Mouse (Mus musculus): ENCODE measurements around the gene Slc16a3. TPM values are rescaled to one million over a fixed set of nuclear protein-coding genes. Genes with fewer than 3 reads are reported as not detected.

The Slc16a3 gene
- polyA plus RNA-seq, 1 experiment from 2014 or later = 164 TPM

DNA sequence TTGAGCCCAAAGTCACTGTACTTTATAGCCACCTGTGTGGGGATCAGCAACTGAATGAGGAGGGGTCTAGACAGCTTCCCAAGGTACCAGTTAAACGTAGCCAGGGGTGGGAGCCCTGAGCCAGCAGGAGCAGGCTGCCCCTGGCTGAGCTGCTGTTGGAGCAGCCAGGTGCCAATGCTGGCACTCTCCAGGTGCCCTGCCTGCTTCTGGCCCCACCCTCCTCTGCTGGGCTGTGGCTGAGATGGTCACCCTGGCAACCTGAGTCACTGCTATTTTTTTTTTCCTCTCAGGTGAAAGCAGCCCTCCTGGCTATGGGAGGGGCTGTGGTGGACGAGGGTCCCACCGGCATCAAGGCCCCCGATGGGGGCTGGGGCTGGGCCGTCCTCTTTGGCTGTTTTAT is 6.7 kb downstream of the Slc16a3 start:
- no peak overlapping the region for H3K9ac ChIP-seq (ENCODE audit: low read length)
- no peak for ATAC-seq (replicated peaks; ENCODE audit: extremely low read depth, insufficient read depth, low FRiP score)
- H3K4me2 ChIP-seq (ENCODE audit: low read depth, low read length) = no peak overlapping the region
- no peaks in the 10 kb centered on the region for H3K9me3 ChIP-seq (replicated peaks; ENCODE audit: control insufficient read depth, low read length)
- H3K27me3 ChIP-seq (ENCODE audit: control insufficient read depth, insufficient read depth, low read length) = no peaks in the 10 kb centered on the region
- no peak overlapping the region for H3K27ac ChIP-seq (ENCODE audit: low read length)
- WGBS = 67% methylated on average over 5 of the region's 5 CpGs
- H3K4me3 ChIP-seq (ENCODE audit: low read length) = no peak overlapping the region
- H3K4me1 ChIP-seq (ENCODE audit: control insufficient read depth, insufficient read depth, low read length) = peaks cover 63% of the 10 kb centered on the region
- peaks cover 22% of the 10 kb centered on the region for H3K36me3 ChIP-seq (ENCODE audit: control insufficient read depth, insufficient read depth)

DNA sequence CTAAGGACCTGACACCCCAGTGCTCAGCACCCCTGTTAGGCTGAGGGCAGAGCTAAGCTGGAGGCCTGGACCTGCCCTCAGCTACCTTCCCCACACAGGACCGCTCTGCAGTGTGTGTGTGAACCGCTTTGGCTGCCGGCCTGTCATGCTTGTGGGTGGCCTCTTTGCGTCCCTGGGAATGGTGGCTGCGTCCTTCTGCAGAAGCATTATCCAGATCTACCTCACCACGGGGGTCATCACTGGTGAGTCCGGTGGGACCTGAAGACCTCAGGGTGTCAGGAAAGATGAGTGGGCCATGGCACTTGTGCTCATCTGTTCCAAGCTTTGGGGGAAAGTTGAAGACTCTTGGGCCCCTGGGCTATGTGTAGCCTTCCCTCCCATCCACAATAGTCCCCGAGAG is 7.4 kb downstream of the Slc16a3 start:
- Histone ChIP-seq H3K9ac (ENCODE audit: low read length) (no peak overlapping the region), H3K36me3 (ENCODE audit: control insufficient read depth, insufficient read depth) (peaks cover 22% of the 10 kb centered on the region), H3K27me3 (ENCODE audit: control insufficient read depth, insufficient read depth, low read length) (no peaks in the 10 kb centered on the region), H3K4me2 (ENCODE audit: low read depth, low read length) (no peak overlapping the region), H3K9me3 (replicated peaks; ENCODE audit: control insufficient read depth, low read length) (no peaks in the 10 kb centered on the region), H3K27ac (ENCODE audit: low read length) (no peak overlapping the region), H3K4me3 (ENCODE audit: low read length) (no peak overlapping the region), H3K4me1 (ENCODE audit: control insufficient read depth, insufficient read depth, low read length) (peaks cover 58% of the 10 kb centered on the region)
- 87% methylated on average over 8 of the region's 8 CpGs for WGBS
- no peak for ATAC-seq (replicated peaks; ENCODE audit: extremely low read depth, insufficient read depth, low FRiP score)

DNA sequence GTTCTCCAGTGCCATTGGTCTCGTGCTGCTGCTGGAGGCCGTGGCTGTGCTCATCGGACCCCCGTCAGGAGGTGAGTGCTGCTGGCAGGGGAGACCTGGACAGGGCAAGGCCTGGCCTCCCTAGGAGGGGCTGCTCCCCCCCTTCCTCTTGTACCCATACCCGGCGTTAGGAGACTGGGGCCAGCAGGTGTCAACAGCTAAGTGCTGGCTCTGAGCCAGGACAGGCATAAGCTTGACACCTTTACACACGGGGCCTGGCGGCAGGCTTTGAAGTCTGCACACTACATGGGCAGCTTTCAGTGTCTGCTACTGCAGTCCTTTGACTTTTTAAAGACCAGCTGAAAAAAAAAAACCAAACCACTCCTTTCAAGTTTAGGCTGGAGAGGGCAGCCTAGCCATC is 8.8 kb downstream of the Slc16a3 start:
- H3K27me3 ChIP-seq (ENCODE audit: control insufficient read depth, insufficient read depth, low read length) = no peaks in the 10 kb centered on the region
- H3K27ac ChIP-seq (ENCODE audit: low read length) = no peak overlapping the region; the same call in none of the 2 replicates
- peaks cover 29% of the 10 kb centered on the region for H3K36me3 ChIP-seq (ENCODE audit: control insufficient read depth, insufficient read depth)
- 28% methylated on average over 8 of the region's 8 CpGs for WGBS
- H3K9me3 ChIP-seq (replicated peaks; ENCODE audit: control insufficient read depth, low read length) = no peaks in the 10 kb centered on the region
- no peak overlapping the region for H3K4me3 ChIP-seq (ENCODE audit: low read length)
- H3K9ac ChIP-seq (ENCODE audit: low read length) = no peak overlapping the region
- H3K4me2 ChIP-seq (ENCODE audit: low read depth, low read length) = no peak overlapping the region
- ATAC-seq (replicated peaks; ENCODE audit: extremely low read depth, insufficient read depth, low FRiP score) = no peak
- peaks cover 48% of the 10 kb centered on the region for H3K4me1 ChIP-seq (ENCODE audit: control insufficient read depth, insufficient read depth, low read length)

DNA sequence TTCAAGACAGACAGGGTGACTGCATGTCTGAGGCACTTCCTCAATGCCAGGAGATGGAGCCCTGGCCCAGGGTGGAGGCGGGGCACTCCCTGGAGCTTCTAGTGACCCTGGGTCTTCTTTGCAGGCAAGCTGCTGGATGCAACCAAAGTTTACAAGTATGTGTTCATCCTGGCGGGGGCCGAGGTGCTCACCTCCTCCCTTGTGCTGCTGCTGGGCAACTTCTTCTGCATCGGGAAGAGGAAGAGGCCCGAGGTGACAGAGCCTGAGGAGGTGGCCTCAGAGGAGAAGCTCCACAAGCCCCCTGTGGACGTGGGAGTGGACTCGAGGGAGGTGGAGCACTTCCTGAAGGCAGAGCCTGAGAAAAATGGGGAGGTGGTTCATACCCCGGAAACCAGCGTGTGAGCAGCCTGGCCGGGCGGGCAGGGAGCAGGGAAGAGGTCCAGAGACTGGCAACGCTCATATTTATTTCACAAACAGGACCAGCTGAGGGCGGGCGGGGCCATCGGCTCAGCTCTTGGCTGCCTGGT is 9.5 kb downstream of the Slc16a3 start:
- ATAC-seq (replicated peaks; ENCODE audit: extremely low read depth, insufficient read depth, low FRiP score) = no peak
- H3K9me3 ChIP-seq (replicated peaks; ENCODE audit: control insufficient read depth, low read length) = no peaks in the 10 kb centered on the region
- no peaks in the 10 kb centered on the region for H3K27me3 ChIP-seq (ENCODE audit: control insufficient read depth, insufficient read depth, low read length)
- peaks cover 37% of the 10 kb centered on the region for H3K36me3 ChIP-seq (ENCODE audit: control insufficient read depth, insufficient read depth)
- H3K4me3 ChIP-seq (ENCODE audit: low read length) = no peak overlapping the region
- H3K9ac ChIP-seq (ENCODE audit: low read length) = no peak overlapping the region
- peaks cover 43% of the 10 kb centered on the region for H3K4me1 ChIP-seq (ENCODE audit: control insufficient read depth, insufficient read depth, low read length)
- no peak overlapping the region for H3K4me2 ChIP-seq (ENCODE audit: low read depth, low read length)
- peak overlapping the region; percentile 27 for H3K27ac ChIP-seq (ENCODE audit: low read length)
- WGBS = 54% methylated on average over 15 of the region's 15 CpGs

DNA sequence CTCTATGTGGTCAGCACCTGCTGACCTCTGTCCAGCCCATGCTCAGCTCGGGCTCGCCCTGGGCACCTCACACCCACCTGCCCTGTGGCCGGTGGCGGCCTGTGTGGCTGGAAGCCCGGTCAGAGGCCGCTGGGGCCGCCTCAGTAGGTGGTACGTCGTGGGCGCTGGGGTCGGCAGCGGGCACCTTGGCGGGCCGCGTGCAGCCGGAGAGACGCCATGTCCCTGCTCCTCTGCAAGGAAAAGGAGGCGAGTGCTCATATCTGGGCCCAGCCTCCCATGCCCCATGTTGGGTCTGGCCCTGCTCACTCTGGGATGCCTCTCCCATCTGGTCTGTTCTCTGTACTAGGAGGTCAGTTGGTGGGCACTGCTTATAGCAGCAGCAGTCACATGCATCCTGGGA is 10.8 kb downstream of the Slc16a3 start:
- 82% methylated on average over 18 of the region's 18 CpGs for WGBS
- peak overlapping the region; percentile 31; the same call in 1 of the 2 replicates for H3K9ac ChIP-seq (ENCODE audit: low read length)
- peak; percentile 56 for ATAC-seq (replicated peaks; ENCODE audit: extremely low read depth, insufficient read depth, low FRiP score)
- H3K4me2 ChIP-seq (ENCODE audit: low read depth, low read length) = no peak overlapping the region
- no peaks in the 10 kb centered on the region for H3K27me3 ChIP-seq (ENCODE audit: control insufficient read depth, insufficient read depth, low read length)
- H3K4me1 ChIP-seq (ENCODE audit: control insufficient read depth, insufficient read depth, low read length) = peaks cover 47% of the 10 kb centered on the region
- H3K4me3 ChIP-seq (ENCODE audit: low read length) = no peak overlapping the region
- peak overlapping the region; percentile 76 for H3K27ac ChIP-seq (ENCODE audit: low read length)
- H3K9me3 ChIP-seq (replicated peaks; ENCODE audit: control insufficient read depth, low read length) = no peaks in the 10 kb centered on the region
- peaks cover 49% of the 10 kb centered on the region for H3K36me3 ChIP-seq (ENCODE audit: control insufficient read depth, insufficient read depth)

DNA sequence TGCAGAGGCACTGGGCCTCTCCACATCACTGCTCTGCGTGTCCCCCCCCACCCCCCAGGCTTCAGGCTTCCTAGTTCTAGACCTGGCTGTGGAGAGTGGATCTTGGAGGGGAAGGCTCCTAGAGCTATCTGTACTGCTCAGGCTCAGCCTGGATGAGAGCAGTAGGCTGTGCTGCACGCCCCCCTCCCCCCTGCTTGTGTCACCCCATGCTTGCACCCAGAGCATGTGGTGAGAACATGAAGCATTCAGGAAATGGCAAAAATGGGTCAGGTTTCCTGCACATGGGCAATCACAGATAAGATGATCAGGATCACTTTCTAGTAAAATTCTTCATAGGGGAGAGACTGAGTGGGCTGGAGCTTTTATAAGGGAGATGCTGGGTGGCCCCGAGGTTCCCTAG is 11.3 kb downstream of the Slc16a3 start:
- Histone ChIP-seq H3K4me3 (ENCODE audit: low read length) (no peak overlapping the region), H3K27ac (ENCODE audit: low read length) (no peak overlapping the region; the same call in 1 of the 2 replicates), H3K9me3 (replicated peaks; ENCODE audit: control insufficient read depth, low read length) (no peaks in the 10 kb centered on the region), H3K36me3 (ENCODE audit: control insufficient read depth, insufficient read depth) (peaks cover 54% of the 10 kb centered on the region), H3K4me1 (ENCODE audit: control insufficient read depth, insufficient read depth, low read length) (peaks cover 51% of the 10 kb centered on the region), H3K9ac (ENCODE audit: low read length) (no peak overlapping the region), H3K4me2 (ENCODE audit: low read depth, low read length) (no peak overlapping the region), H3K27me3 (ENCODE audit: control insufficient read depth, insufficient read depth, low read length) (no peaks in the 10 kb centered on the region)
- WGBS = 50% methylated on average over 3 of the region's 3 CpGs
- ATAC-seq (replicated peaks; ENCODE audit: extremely low read depth, insufficient read depth, low FRiP score) = no peak

DNA sequence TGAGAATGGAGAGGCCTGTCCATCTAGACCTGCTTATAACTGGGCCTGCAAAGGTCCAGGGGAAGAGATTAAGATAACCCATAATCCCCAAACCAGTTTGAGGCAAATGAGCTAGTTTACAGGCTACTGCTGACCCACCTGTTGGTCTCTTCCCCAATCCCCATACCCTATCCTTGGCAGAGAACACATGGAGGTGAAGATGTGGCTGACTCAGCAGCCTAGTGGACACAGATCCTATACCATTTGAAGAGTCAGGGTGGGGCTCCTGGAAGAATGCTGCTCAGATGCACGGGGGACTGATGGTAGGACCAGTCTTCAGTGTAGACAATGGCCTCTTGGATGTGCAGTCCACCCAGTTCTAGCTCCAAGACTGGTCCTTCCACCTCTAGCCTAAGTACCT is 12.0 kb downstream of the Slc16a3 start:
- no peak for ATAC-seq (replicated peaks; ENCODE audit: extremely low read depth, insufficient read depth, low FRiP score)
- H3K4me1 ChIP-seq (ENCODE audit: control insufficient read depth, insufficient read depth, low read length) = peaks cover 56% of the 10 kb centered on the region

DNA sequence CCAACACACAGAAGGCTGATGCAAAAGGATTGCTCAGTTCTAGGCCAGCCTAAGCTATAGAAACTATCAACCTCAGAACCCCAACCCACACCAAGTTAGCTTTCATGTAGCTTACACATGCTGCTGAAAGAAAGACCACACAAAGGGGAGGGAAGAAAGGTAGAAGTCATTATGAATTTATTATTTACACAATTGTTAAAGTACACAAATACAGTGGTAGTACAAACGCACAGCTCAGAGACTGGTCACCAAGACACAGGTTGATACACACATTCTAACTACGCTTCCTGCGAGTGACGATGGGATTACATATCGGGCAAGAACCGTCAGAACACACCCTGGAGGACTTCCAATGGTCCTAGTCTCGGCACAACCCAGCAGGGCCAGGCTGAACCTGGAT is 13.3 kb downstream of the Slc16a3 start:
- Histone ChIP-seq H3K36me3 (ENCODE audit: control insufficient read depth, insufficient read depth) (peaks cover 61% of the 10 kb centered on the region), H3K27me3 (ENCODE audit: control insufficient read depth, insufficient read depth, low read length) (no peaks in the 10 kb centered on the region), H3K4me2 (ENCODE audit: low read depth, low read length) (no peak overlapping the region), H3K9ac (ENCODE audit: low read length) (no peak overlapping the region), H3K4me3 (ENCODE audit: low read length) (no peak overlapping the region), H3K4me1 (ENCODE audit: control insufficient read depth, insufficient read depth, low read length) (peaks cover 59% of the 10 kb centered on the region), H3K9me3 (replicated peaks; ENCODE audit: control insufficient read depth, low read length) (no peaks in the 10 kb centered on the region), H3K27ac (ENCODE audit: low read length) (no peak overlapping the region)
- no peak for ATAC-seq (replicated peaks; ENCODE audit: extremely low read depth, insufficient read depth, low FRiP score)
- WGBS = 79% methylated on average over 7 of the region's 7 CpGs

More for the DNA sequence above, 12.0 kb downstream of the Slc16a3 start:
- Histone ChIP-seq H3K36me3 (ENCODE audit: control insufficient read depth, insufficient read depth) (peaks cover 60% of the 10 kb centered on the region), H3K27ac (ENCODE audit: low read length) (no peak overlapping the region), H3K4me3 (ENCODE audit: low read length) (no peak overlapping the region), H3K4me2 (ENCODE audit: low read depth, low read length) (no peak overlapping the region), H3K9ac (ENCODE audit: low read length) (no peak overlapping the region), H3K9me3 (replicated peaks; ENCODE audit: control insufficient read depth, low read length) (no peaks in the 10 kb centered on the region), H3K27me3 (ENCODE audit: control insufficient read depth, insufficient read depth, low read length) (no peaks in the 10 kb centered on the region)
- 50% methylated on average over 1 of the region's 1 CpGs for WGBS

DNA sequence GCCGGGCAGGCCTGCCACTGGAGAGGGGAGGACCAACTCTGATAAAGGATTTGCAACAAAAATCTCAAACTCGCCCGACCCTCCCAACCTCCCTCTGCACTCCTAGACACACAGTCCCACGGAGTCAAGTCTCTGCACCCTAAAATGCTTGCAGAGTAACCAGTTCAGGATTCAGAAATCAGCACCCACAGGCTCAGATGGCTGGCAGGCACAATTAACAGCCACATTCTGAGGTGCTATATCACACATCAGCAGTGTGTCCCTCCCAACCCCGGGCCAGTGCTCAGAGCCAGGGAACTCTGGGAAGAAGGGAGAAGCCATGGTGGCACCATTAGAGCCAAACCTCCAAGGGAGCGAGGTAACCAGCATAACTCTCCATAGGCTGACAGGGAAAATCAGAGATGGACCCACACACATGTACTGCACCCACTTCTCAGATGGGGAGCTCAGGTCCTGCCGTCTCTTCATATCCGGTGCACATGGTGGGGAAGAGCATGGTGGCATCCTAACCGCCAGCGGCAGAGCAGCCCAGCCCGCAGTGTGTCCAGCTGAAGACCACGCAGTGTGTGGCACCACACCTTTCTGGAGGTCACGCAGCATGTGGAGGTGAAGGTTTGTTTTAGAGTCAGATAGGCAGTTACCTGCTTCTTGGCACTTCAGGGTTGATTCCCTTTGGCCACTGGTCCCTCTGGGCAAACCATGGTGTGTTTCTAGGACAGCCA is 13.9 kb downstream of the Slc16a3 start:
- Histone ChIP-seq H3K4me2 (ENCODE audit: low read depth, low read length) (no peak overlapping the region), H3K9me3 (replicated peaks; ENCODE audit: control insufficient read depth, low read length) (no peaks in the 10 kb centered on the region), H3K4me3 (ENCODE audit: low read length) (no peak overlapping the region), H3K27ac (ENCODE audit: low read length) (no peak overlapping the region), H3K4me1 (ENCODE audit: control insufficient read depth, insufficient read depth, low read length) (peaks cover 55% of the 10 kb centered on the region), H3K9ac (ENCODE audit: low read length) (no peak overlapping the region), H3K36me3 (ENCODE audit: control insufficient read depth, insufficient read depth) (peaks cover 59% of the 10 kb centered on the region), H3K27me3 (ENCODE audit: control insufficient read depth, insufficient read depth, low read length) (no peaks in the 10 kb centered on the region)
- WGBS = 88% methylated on average over 13 of the region's 13 CpGs
- ATAC-seq (replicated peaks; ENCODE audit: extremely low read depth, insufficient read depth, low FRiP score) = no peak
